Mouse (Mus musculus) forebrain, embryonic 15.5 days (tissue): ENCODE results near the gene Gm6871. TPM values are rescaled to one million over a fixed set of nuclear protein-coding genes. Genes with fewer than 3 reads are reported as not detected.
A peak's percentile ranks its signal among the peaks of the same experiment; 100 is the strongest.
"Not testable (repeated sequence)": the region's sequence is repeated elsewhere in the genome, so short reads cannot be mapped to it uniquely, and the experiment has no call there.

Experiments used
- ATAC-seq: fragments of 200-750 bp; cut with Nextera tagmentation; replicated peaks from 2 replicates; pipeline ENCODE4 v1.8.0; 2017; ENCODE audit warnings: mild to moderate bottlenecking, moderate TSS enrichment, moderate library complexity
- H3K27ac ChIP-seq: fragments of 300-500 bp; sonication (generic); replicated peaks from 2 replicates; pipeline ENCODE4 v1.5.1; 2015; ENCODE audit warnings: mild to moderate bottlenecking, inconsistent platforms
- H3K27me3 ChIP-seq: fragments of 300-500 bp; sonication (generic); 2 replicates; pipeline ENCODE4 v1.6.1; 2015; ENCODE audit warnings: inconsistent platforms
- H3K36me3 ChIP-seq: fragments of 300-500 bp; sonication (generic); 2 replicates; pipeline ENCODE4 v1.6.1; 2015; ENCODE audit warnings: mild to moderate bottlenecking, inconsistent platforms
- H3K4me1 ChIP-seq: fragments of 300-500 bp; sonication (generic); 2 replicates; pipeline ENCODE4 v1.6.1; 2015; ENCODE audit warnings: inconsistent platforms
- H3K4me2 ChIP-seq: fragments of 300-500 bp; sonication (generic); replicated peaks from 2 replicates; pipeline ENCODE4 v1.6.1; 2015; ENCODE audit warnings: mild to moderate bottlenecking, inconsistent platforms
- H3K4me3 ChIP-seq: fragments of 300-500 bp; sonication (generic); 2 replicates; pipeline ENCODE4 v1.5.1; 2015; ENCODE audit warnings: mild to moderate bottlenecking, inconsistent platforms
- H3K9ac ChIP-seq: fragments of 300-500 bp; sonication (generic); replicated peaks from 2 replicates; pipeline ENCODE4 v1.6.1; 2015; ENCODE audit warnings: mild to moderate bottlenecking, inconsistent platforms
- H3K9me3 ChIP-seq: fragments of 300-500 bp; sonication (generic); 2 replicates; pipeline ENCODE4 v1.6.1; 2016; ENCODE audit warnings: inconsistent platforms
- WGBS: fragments of 180-500 bp; shearing (Covaris S2); methylation state at CpG from one replicate; pipeline ENCODE4 v1.1.7; 2015; ENCODE audit warnings: mixed read lengths; 5-methylcytosine and 5-hydroxymethylcytosine counted together
- polyA plus RNA-seq: library from polyadenylated mRNA; unstranded; fragments of >200 nt; fragmentation: Nextera tagmentation; extraction: Ambion mirVana; gene quantifications from 2 replicates; pipeline ENCODE4 v1.2.1, GENCODE M21; 2015

Gene Gm6871
- polyA plus RNA-seq, result not detected in 2 replicates

GRCm38 (mm10) chr7:41573562-41573961 lies at the start of gene Gm6871:
Gene Gm6871, minus strand, starts transcription at chr7:41573662.
- ATAC-seq, H3K27me3 ChIP-seq: not testable (repeated sequence)
- WGBS, result 84% methylated on average over 6 of the region's 6 CpGs

GRCm38 (mm10) chr7:41616241-41616640 lies 42.8 kb upstream of the Gm6871 start:
- not testable (repeated sequence) for H3K4me1 ChIP-seq, H3K4me2 ChIP-seq, H3K27me3 ChIP-seq, H3K9ac ChIP-seq, H3K27ac ChIP-seq, ATAC-seq, H3K4me3 ChIP-seq, H3K9me3 ChIP-seq
- WGBS, result 97% methylated on average over 1 of the region's 1 CpGs
- peaks cover 52% of the 10 kb centered on the region for H3K36me3 ChIP-seq

More at GRCm38 (mm10) chr7:41573562-41573961, at the start of gene Gm6871:
- not testable (repeated sequence) for H3K36me3 ChIP-seq, H3K9me3 ChIP-seq, H3K4me1 ChIP-seq, H3K4me2 ChIP-seq, H3K4me3 ChIP-seq, H3K9ac ChIP-seq, H3K27ac ChIP-seq

GRCm38 (mm10) chr7:41611654-41612053 lies 38.2 kb upstream of the Gm6871 start:
- WGBS, result 81% methylated on average over 3 of the region's 3 CpGs
- no peak overlapping the region for H3K4me2 ChIP-seq
- no peak overlapping the region for H3K9ac ChIP-seq
- no peaks in the 10 kb centered on the region for H3K9me3 ChIP-seq
- no peak for ATAC-seq
- no peaks in the 10 kb centered on the region for H3K4me1 ChIP-seq
- H3K36me3 ChIP-seq, result peaks cover 48% of the 10 kb centered on the region
- H3K27me3 ChIP-seq, result no peaks in the 10 kb centered on the region
- H3K4me3 ChIP-seq, result no peak overlapping the region
- no peak overlapping the region for H3K27ac ChIP-seq

- Histone ChIP-seq H3K9ac (peak overlapping the region; percentile 67), H3K36me3 (0 out of 2 replicates have a peak, but pooled peaks cover 2% of the 10 kb centered on the region), H3K4me2 (peak overlapping the region; percentile 80), H3K27me3 (no peaks in the 10 kb centered on the region), H3K27ac (no peak overlapping the region), H3K9me3 (no peaks in the 10 kb centered on the region), H3K4me3 (peak overlapping the region; percentile 73), H3K4me1 (peaks cover 20% of the 10 kb centered on the region)
- 0 out of 2 replicates have a peak, but pooled peaks have one; percentile 3 for ATAC-seq
- WGBS, result 17% methylated on average over 3 of the region's 3 CpGs
These were observed 26.6 kb upstream of the Gm6871 start for GRCm38 (mm10) chr7:41599932-41600548.

- peak within 1 kb of the TSS; percentile 73 for H3K4me3 ChIP-seq
- WGBS, result under 1% methylated on average over 41 of the region's 41 CpGs
- H3K9me3 ChIP-seq, result no peaks in the 10 kb centered on the region
- peaks cover 20% of the 10 kb centered on the region for H3K4me1 ChIP-seq
- peak within 1 kb of the TSS; percentile 67 for H3K27ac ChIP-seq
- H3K27me3 ChIP-seq, result no peaks in the 10 kb centered on the region
- peak within 1 kb of the TSS; percentile 67 for H3K9ac ChIP-seq
- peak; percentile 98 for ATAC-seq
- no peaks in the 10 kb centered on the region for H3K36me3 ChIP-seq
- peak within 1 kb of the TSS; percentile 80 for H3K4me2 ChIP-seq
These were observed 25.8 kb upstream of the Gm6871 start, which contains the start of gene 2610021A01Rik for GRCm38 (mm10) chr7:41599034-41599813. Gene 2610021A01Rik, plus strand, starts transcription at chr7:41599230.

GRCm38 (mm10) chr7:41598615-41599014 lies 25.2 kb upstream of the Gm6871 start:
- H3K36me3 ChIP-seq, result no peaks in the 10 kb centered on the region
- H3K4me3 ChIP-seq, result peak overlapping the region; percentile 73
- H3K4me1 ChIP-seq, result peaks cover 20% of the 10 kb centered on the region
- peak overlapping the region; percentile 67 for H3K9ac ChIP-seq
- H3K4me2 ChIP-seq, result peak overlapping the region; percentile 80
- no peaks in the 10 kb centered on the region for H3K27me3 ChIP-seq
- 45% methylated on average over 5 of the region's 5 CpGs for WGBS
- H3K9me3 ChIP-seq, result no peaks in the 10 kb centered on the region
- peak; percentile 57 for ATAC-seq
- peak overlapping the region; percentile 67 for H3K27ac ChIP-seq

GRCm38 (mm10) chr7:41587831-41588230 lies 14.4 kb upstream of the Gm6871 start:
- H3K9ac ChIP-seq, H3K9me3 ChIP-seq, H3K4me3 ChIP-seq, ATAC-seq, H3K27ac ChIP-seq, H3K27me3 ChIP-seq, H3K4me1 ChIP-seq, H3K36me3 ChIP-seq, H3K4me2 ChIP-seq: not testable (repeated sequence)

GRCm38 (mm10) chr7:41582028-41582427 lies 8.6 kb upstream of the Gm6871 start:
- Histone ChIP-seq H3K9ac (no peak overlapping the region), H3K4me1 (no peaks in the 10 kb centered on the region), H3K4me2 (no peak overlapping the region), H3K27me3 (no peaks in the 10 kb centered on the region), H3K36me3 (no peaks in the 10 kb centered on the region), H3K4me3 (no peak overlapping the region), H3K9me3 (no peaks in the 10 kb centered on the region; the same call in 1 of the 2 replicates), H3K27ac (no peak overlapping the region)
- no peak for ATAC-seq

GRCm38 (mm10) chr7:41577956-41578355 lies 4.5 kb upstream of the Gm6871 start:
- H3K4me2 ChIP-seq, result no peak overlapping the region
- no peaks in the 10 kb centered on the region for H3K27me3 ChIP-seq
- H3K36me3 ChIP-seq, result no peaks in the 10 kb centered on the region
- H3K27ac ChIP-seq, result no peak overlapping the region
- WGBS, result 97% methylated on average over 2 of the region's 2 CpGs
- H3K4me3 ChIP-seq, result no peak overlapping the region
- H3K4me1 ChIP-seq, result no peaks in the 10 kb centered on the region
- no peak overlapping the region for H3K9ac ChIP-seq
- no peak for ATAC-seq
- 0 out of 2 replicates have a peak, but pooled peaks cover 3% of the 10 kb centered on the region for H3K9me3 ChIP-seq

GRCm38 (mm10) chr7:41560681-41561080 lies 12.8 kb downstream of the Gm6871 start:
- no peak for ATAC-seq
- Histone ChIP-seq H3K4me1 (no peaks in the 10 kb centered on the region), H3K9ac (no peak overlapping the region), H3K4me2 (no peak overlapping the region), H3K9me3 (peaks cover 14% of the 10 kb centered on the region), H3K27me3 (no peaks in the 10 kb centered on the region), H3K27ac (no peak overlapping the region), H3K36me3 (no peaks in the 10 kb centered on the region), H3K4me3 (no peak overlapping the region)
- WGBS, result 73% methylated on average over 8 of the region's 8 CpGs

GRCm38 (mm10) chr7:41512672-41513071 lies 60.8 kb downstream of the Gm6871 start:
- no peak for ATAC-seq
- no peak overlapping the region for H3K27ac ChIP-seq
- 80% methylated on average over 3 of the region's 3 CpGs for WGBS

GRCm38 (mm10) chr7:41512207-41512606 lies 61.3 kb downstream of the Gm6871 start:
- no peak overlapping the region for H3K27ac ChIP-seq
- no peaks in the 10 kb centered on the region for H3K36me3 ChIP-seq
- WGBS, result 13% methylated on average over 1 of the region's 1 CpGs
- no peak overlapping the region for H3K4me2 ChIP-seq
- no peak for ATAC-seq
- H3K4me1 ChIP-seq, result no peaks in the 10 kb centered on the region
- H3K4me3 ChIP-seq, result no peak overlapping the region
- no peak overlapping the region for H3K9ac ChIP-seq
- peaks cover 3% of the 10 kb centered on the region for H3K9me3 ChIP-seq
- H3K27me3 ChIP-seq, result no peaks in the 10 kb centered on the region

More at GRCm38 (mm10) chr7:41512672-41513071, 60.8 kb downstream of the Gm6871 start:
- H3K9ac ChIP-seq, result no peak overlapping the region
- H3K36me3 ChIP-seq, result no peaks in the 10 kb centered on the region
- H3K27me3 ChIP-seq, result no peaks in the 10 kb centered on the region
- H3K4me1 ChIP-seq, result no peaks in the 10 kb centered on the region
- H3K4me2 ChIP-seq, result no peak overlapping the region
- H3K9me3 ChIP-seq, result no peaks in the 10 kb centered on the region; the same call in none of the 2 replicates
- no peak overlapping the region for H3K4me3 ChIP-seq
